Mouse (Mus musculus) spleen, adult 2 months (tissue): ENCODE data around the gene 2700097O09Rik. TPM values are rescaled to one million over a fixed set of nuclear protein-coding genes. Genes with fewer than 3 reads are reported as not detected.

Source experiments
- DNase-seq, 2 experiments: peaks; one replicate each; pipeline versions ENCODE4 v3.0.0 to v3.0.0-alpha.2; 2012 to 2021; ENCODE audit warnings: low spot score in 2 of 2, low read depth in 1 of 2
- H3K27ac ChIP-seq: fragments of 200-500 bp; 2 replicates; pipeline ENCODE4 v1.5.1; 2012; ENCODE audit warnings: low read length, inconsistent platforms; ENCODE audit not compliant: insufficient read depth
- H3K27me3 ChIP-seq: fragments of 200-500 bp; 2 replicates; pipeline ENCODE4 v1.6.1; 2012; ENCODE audit warnings: mild to moderate bottlenecking, moderate library complexity, low read length, inconsistent platforms; ENCODE audit not compliant: control insufficient read depth, insufficient read depth
- H3K36me3 ChIP-seq: fragments of 200-500 bp; 2 replicates; pipeline ENCODE4 v1.6.1; 2012; ENCODE audit warnings: mild to moderate bottlenecking, low read length, inconsistent platforms; ENCODE audit not compliant: control insufficient read depth, insufficient read depth
- H3K4me1 ChIP-seq: fragments of 200-500 bp; 2 replicates; pipeline ENCODE4 v1.6.1; 2011; ENCODE audit warnings: inconsistent platforms; ENCODE audit not compliant: control insufficient read depth, insufficient read depth, insufficient read length
- H3K4me3 ChIP-seq: fragments of 200-500 bp; 2 replicates; pipeline ENCODE4 v1.5.1; 2011; ENCODE audit warnings: mild to moderate bottlenecking, inconsistent platforms; ENCODE audit not compliant: insufficient read depth, insufficient read length; ENCODE audit errors: extremely low read depth
- CTCF ChIP-seq: fragments of 200-500 bp; IDR thresholded peaks from 2 replicates; pipeline ENCODE4 v1.5.1; 2011; ENCODE audit warnings: mild to moderate bottlenecking, inconsistent platforms; ENCODE audit not compliant: insufficient read depth, insufficient read length, insufficient replicate concordance; ENCODE audit errors: extremely low read depth
- POLR2A ChIP-seq: fragments of 200-500 bp; IDR thresholded peaks from 2 replicates; pipeline ENCODE4 v1.6.1; 2011; ENCODE audit warnings: low read depth, low read length, inconsistent platforms
- WGBS: fragments of 180-500 bp; shearing (Covaris S2); methylation state at CpG from one replicate; pipeline ENCODE4 v1.1.7; 2018; 5-methylcytosine and 5-hydroxymethylcytosine counted together
- polyA plus RNA-seq: library from polyadenylated mRNA; depleted of rRNA; stranded (reverse); fragments of >200 nt; gene quantifications from 2 replicates; pipeline ENCODE4 v1.2.3, GENCODE M21; 2012

2700097O09Rik gene
- polyA plus RNA-seq, 1 experiment: 3.1 TPM

DNA sequence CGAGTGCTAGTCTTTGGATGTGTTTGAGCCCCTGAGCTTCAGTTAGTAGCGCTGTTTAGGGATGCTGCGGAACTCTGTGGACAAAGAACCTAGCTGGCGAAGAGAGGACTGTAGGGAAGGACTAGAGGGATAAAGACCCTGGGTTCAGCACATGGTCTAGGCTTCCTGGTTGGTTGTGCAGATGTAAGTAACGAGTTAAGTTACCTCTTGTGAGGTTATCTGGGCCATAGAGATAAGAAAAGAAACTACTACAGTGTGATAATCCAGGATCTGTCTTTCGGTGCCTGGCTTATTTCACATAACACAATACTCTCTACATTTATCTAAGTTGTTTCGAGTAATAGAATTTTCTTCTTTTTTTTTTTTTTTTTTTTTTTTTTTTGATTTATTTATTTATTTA lies 6.2 kb downstream of the 2700097O09Rik start:
- no peak overlapping the region for H3K27ac ChIP-seq
- TF ChIP-seq CTCF: no peak
- TF ChIP-seq POLR2A: no peak
- 89% methylated on average over 7 of the region's 7 CpGs for WGBS

GRCm38 (mm10) chr12:55072495-55072894 lies 7.4 kb downstream of the 2700097O09Rik start:
- no peak overlapping the region for H3K4me3 ChIP-seq
- WGBS: 91% methylated on average over 4 of the region's 4 CpGs
- H3K27ac ChIP-seq: no peak overlapping the region
- TF ChIP-seq CTCF: no peak
- TF ChIP-seq POLR2A: no peak
- no peaks in the 10 kb centered on the region for H3K4me1 ChIP-seq
- DNase-seq: no peak
- H3K27me3 ChIP-seq: no peaks in the 10 kb centered on the region
- no peaks in the 10 kb centered on the region for H3K36me3 ChIP-seq

More for the DNA sequence above, 6.2 kb downstream of the 2700097O09Rik start:
- Histone ChIP-seq H3K36me3 (no peaks in the 10 kb centered on the region), H3K27me3 (no peaks in the 10 kb centered on the region), H3K4me3 (no peak overlapping the region), H3K4me1 (no peaks in the 10 kb centered on the region)
- DNase-seq: no peak

DNA sequence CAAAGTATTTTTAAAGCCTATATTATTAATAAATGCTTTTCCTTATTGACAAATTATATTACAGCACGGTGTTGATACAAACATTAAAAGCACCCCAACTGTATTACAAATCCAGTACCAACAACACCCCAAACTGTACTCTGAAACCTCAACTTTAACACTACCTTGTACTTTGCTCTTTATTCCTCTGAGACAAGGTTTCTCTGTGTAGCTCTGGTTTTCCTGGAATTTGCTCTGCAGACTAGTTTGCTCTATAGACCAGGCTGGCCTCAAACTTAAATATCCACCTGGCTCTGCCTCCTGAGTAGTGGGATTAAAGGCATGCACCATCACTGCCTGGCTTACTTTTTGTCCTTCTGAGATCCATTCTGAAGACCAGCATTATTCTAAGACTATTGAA lies 17.8 kb downstream of the 2700097O09Rik start:
- Histone ChIP-seq H3K36me3 (no peaks in the 10 kb centered on the region), H3K4me1 (no peaks in the 10 kb centered on the region), H3K4me3 (no peak overlapping the region), H3K27ac (no peak overlapping the region), H3K27me3 (no peaks in the 10 kb centered on the region)
- no peak for DNase-seq
- TF ChIP-seq POLR2A: no peak
- TF ChIP-seq CTCF: no peak
- WGBS: 97% methylated on average over 1 of the region's 1 CpGs

DNA sequence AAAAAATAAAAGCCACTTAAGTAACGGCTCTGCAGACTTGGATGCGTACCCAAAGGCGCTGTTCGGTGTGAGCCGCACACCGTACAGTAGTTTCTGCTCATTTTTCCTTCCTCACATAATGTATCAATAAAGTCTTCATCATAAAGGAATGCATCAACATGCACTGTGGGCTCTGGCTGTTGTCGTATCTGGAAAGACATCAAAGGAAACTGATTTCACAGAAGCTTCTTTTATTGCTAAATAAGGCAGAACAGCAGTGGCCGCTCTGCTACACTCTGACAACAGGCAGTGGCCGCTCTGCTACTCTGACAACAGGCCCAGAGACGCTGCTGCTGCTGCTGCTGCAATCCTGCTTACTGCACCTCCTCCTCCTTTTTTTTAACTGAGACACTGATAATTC lies 18.9 kb downstream of the 2700097O09Rik start:
- Histone ChIP-seq H3K27me3 (no peaks in the 10 kb centered on the region), H3K4me1 (no peaks in the 10 kb centered on the region), H3K27ac (no peak overlapping the region), H3K36me3 (no peaks in the 10 kb centered on the region), H3K4me3 (no peak overlapping the region)
- 90% methylated on average over 10 of the region's 10 CpGs for WGBS
- DNase-seq: no peak
- TF ChIP-seq POLR2A (no peak), CTCF (no peak)

DNA sequence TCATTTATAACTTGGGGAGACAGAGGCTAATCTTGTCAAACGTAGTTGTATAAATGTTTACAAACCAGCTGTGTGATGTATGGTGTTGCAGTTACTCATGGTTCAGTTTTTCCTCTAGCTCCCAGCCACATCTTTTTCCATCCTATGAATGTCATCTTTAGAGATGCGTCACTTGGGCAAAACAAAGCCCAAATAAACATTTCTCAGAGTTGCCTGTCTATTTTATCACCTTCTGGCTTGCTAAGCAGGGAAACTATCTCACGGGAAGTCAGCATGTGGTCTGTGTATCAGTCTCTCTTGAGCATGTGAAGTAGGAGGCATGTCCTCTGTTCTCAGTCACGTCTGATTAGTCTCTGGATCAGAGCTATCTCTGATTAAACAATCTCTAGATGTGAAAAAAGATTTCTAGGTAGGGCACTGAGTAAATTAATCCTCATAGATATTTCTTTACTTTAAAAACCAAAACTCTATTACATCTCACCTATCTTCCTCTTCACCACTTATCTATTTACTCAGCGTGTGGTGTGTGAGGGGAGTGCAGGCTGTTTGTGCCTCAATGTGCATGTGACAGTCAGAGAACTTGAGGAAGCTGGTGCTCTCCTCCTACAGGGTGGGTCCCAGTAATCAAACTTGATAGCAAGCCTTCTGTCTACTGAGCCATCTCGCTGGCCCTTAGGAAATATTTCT lies 19.6 kb downstream of the 2700097O09Rik start:
- TF ChIP-seq CTCF: no peak
- no peak for TF ChIP-seq POLR2A
- Histone ChIP-seq H3K4me3 (no peak overlapping the region), H3K4me1 (no peaks in the 10 kb centered on the region), H3K27ac (no peak overlapping the region), H3K36me3 (no peaks in the 10 kb centered on the region), H3K27me3 (no peaks in the 10 kb centered on the region)
- 78% methylated on average over 6 of the region's 6 CpGs for WGBS
- no peak for DNase-seq

DNA sequence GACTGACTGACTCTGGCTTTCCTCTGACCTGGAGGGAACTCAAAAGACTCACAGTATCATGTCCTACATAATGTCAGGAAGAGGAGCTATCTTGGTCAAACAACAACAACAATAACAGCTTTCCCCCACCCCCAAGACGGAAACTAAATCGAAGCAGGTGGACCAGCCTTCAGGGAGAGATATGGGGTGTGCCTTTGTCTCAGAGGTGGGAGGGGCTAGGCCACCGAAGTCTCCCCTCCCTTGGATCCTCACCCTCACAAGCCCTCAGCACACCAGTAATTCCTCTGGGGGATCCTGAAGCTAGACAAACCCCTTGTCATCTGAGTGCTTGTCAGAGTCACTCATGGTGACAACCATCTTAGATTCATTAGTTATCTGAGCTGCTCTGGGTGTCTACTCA lies 20.1 kb downstream of the 2700097O09Rik start:
- 66% methylated on average over 3 of the region's 3 CpGs for WGBS
- H3K27me3 ChIP-seq: no peaks in the 10 kb centered on the region
- TF ChIP-seq CTCF (no peak), POLR2A (no peak)
- no peaks in the 10 kb centered on the region for H3K4me1 ChIP-seq
- no peak for DNase-seq
- H3K4me3 ChIP-seq: no peak overlapping the region
- H3K27ac ChIP-seq: no peak overlapping the region
- no peaks in the 10 kb centered on the region for H3K36me3 ChIP-seq

DNA sequence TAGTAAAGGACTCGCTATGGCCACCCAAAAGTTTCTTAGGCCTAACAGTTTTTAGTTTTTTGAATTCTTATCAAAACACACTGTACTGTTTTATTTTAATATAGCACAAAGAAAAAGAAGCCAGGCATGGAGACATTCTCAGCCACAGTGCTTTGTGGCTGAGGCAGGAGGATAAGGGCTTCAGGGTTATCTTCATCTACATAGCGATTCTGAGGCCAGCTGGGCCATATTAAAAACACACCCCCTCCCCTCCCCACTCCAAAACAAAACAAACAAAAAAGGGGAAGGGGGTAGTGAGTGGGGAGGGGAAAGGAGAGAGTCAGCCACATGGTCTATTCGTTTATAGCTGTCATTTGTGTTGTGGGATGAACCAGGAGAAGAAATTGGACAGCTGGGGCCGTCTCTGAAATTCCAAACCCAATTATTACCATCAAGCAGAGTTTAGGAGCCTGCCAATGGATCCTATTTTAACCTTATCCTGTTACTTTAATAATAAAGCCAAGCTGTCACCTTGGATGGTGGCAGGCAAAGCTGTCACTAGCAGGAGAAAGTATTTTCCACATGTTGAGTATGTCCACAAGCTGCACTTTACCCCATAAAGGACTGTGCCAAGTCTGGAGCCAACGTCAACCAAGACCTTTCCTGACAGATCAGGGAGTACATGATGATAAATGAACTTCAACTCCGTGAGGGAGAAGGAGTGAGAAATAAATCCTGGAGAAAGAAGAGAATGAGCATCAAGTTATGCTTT lies 20.9 kb downstream of the 2700097O09Rik start:
- no peaks in the 10 kb centered on the region for H3K27me3 ChIP-seq
- H3K4me3 ChIP-seq: no peak overlapping the region
- no peak for DNase-seq
- H3K4me1 ChIP-seq: no peaks in the 10 kb centered on the region
- no peaks in the 10 kb centered on the region for H3K36me3 ChIP-seq
- no peak for TF ChIP-seq CTCF
- no peak for TF ChIP-seq POLR2A
- WGBS: 86% methylated on average over 6 of the region's 6 CpGs
- H3K27ac ChIP-seq: no peak overlapping the region
